Mouse (Mus musculus): ENCODE data around the gene Dock3.
"Not testable (repeated sequence)": the region's sequence is repeated elsewhere in the genome, so short reads cannot be mapped to it uniquely, and the experiment has no call there.

The Dock3 gene

GRCm38 (mm10) chr9:107259571-107259970 is 27.9 kb upstream of the Dock3 start:
- no peak for DNase-seq (ENCODE audit: low read depth, low spot score)

DNA sequence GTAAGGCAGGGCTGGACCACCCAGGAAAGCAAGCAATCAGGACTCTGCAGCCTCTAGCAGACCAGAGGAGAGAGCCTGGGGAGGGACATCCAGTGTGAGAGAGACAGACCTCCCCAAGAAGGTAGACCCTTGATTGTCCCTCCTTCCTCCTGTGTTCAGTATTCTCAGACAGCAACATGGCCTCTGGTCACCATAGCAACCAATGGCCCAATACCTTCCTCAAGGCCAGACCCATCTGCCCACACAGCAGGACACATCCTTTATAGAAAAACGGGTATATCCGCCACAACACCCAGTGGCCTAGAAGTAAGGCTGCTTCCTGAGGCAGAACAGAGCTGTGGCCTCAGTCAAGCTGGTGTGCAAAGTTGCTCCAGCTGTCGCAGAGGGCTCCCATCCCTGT is 23.9 kb upstream of the Dock3 start:
- peak; percentile 55 for DNase-seq (ENCODE audit: low read depth, low spot score)

- DNase-seq (ENCODE audit: low read depth, low spot score): no peak
Observed at GRCm38 (mm10) chr9:107254925-107255324, 23.2 kb upstream of the Dock3 start.

DNA sequence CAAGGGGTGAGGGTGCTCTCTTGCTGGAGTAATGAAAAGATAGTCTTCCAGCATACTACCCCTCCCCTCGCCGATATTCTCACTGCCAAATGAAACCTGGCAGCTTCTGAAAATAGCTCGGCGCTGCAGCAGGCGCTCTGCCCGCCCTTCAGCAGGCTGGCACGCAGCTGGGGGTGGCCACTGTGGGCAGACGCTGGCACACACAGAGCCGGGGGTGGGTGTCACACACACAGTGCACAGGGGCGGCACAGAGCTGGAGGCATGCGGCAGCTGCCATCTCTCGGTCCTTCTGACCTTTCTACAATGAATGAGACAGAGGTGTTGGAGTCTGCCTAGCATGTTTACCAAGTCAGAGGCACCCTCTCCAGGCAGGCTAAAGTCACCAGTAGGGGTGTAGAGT is 22.8 kb upstream of the Dock3 start:
- DNase-seq (ENCODE audit: low read depth, low spot score): no peak

DNA sequence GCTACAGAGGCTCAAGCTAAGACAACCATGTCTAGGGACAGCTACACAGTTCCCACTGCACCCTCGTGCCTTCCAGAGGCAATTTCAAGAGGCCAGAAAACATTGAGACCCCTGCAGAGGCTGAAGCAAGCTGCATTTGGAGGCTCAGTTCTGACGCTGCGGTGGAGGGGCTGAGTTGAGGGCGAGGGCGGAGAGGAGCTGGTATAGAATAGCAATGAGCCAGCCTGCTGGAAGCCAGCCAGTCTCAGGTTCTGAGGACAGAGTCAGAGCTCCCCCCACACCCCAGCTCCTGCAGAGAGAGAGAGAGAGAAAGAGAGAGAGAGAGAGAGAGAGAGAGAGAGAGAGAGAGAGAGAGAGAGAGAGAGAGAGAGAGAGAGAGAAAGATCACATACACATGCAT is 20.5 kb upstream of the Dock3 start:
- DNase-seq (ENCODE audit: low read depth, low spot score): no peak

DNA sequence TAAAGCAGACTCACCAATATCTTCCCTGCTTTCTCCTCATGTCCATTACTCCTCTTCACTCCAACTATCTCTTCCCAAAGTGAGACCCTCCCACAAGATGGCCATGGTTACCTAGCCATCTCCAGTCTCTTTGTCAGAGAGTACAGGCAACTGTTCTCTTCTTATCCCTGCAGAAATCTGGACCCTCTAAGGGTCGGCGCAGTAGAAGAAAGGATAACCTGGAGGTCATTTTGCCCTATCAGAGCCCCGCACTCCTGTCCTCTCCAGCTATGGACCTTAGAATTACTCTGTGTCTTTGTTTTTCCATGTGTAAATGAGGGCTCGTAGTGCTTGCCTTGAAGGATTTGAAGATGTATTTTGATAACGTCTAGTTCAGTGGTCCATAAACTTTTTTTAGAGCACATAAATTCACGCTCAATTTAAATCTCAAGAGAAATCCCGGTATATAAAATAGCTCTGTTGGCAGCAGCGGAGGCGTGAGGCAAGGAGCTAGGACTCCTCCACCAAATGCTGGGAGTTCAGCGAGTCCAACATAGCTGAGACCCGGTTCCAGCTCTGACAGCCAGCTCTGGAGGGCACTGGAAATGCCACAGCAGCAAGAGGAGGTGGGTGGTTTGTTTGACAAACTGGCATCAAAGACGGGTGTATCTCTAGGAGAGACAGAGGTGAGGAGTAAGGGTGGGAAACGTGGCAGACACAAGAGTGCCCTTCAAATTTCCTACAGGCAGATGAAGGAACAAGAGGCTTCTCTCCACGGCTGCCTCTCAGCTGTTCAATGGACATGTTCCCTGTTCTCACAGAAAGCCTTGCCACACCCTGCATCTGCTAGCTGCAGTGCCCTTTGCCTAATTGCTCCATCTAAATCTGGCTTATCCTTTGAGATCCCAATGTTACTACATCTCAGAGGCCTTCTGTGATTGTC is 19.0 kb upstream of the Dock3 start:
- no peak for DNase-seq (ENCODE audit: low read depth, low spot score)

DNA sequence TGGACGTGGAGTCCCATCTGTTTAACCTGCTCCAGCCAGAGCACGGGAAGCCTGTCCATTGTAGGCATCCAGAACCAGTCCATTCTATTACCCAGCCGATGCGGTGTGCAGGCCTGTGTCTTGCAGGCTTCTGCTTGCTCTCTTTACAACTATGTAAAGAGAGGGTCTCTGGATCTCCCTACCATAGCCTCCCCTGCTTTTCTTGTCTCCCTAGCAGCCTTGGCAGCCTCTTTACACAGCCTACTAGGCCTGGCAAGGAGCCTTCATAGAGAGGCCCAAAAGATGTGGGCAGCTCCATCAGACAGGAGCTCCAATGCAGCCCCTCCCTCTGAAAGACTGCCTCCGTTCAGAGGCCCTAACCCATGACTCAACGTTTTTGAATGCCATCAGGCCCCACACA is 17.4 kb upstream of the Dock3 start:
- DNase-seq (ENCODE audit: low read depth, low spot score): no peak

DNA sequence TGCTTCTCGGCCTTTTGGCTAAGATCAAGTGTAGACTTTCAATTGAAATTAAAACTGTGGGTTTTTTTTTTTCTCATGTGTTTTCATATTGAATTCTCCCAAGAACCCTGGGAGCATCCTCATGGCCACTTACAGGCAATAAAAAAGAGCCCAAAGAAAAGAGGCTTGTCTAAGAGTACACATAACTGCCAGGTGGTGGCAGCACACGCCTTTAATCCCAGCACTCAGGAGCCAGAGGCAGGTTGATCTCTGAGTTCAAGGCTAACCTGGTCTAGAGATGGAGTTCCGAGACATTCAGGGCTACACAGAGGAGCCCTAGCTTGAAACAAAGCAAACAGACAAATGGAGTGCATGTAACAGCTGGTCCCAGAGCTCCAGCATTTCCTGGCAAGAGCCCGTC is 14.5 kb upstream of the Dock3 start:
- no peak for DNase-seq (ENCODE audit: low read depth, low spot score)

DNA sequence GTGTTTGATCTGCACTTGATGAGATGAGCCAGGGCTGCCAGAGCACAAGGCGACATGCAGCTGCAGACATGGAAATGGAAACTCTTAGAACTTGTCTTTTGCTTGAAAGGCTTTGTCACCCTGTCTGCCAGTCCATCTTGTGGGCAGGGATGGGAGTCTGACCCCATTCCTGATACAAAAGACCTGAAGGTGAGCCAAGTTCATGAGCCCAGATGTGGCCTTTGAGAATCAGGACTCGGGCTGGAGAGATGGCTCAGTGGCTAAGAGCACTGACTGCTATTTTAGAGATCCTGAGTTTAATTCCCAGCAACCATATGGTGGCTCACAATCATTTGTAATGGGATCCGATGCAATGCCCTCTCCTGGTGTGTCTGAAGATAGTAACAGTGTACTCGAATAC is 13.6 kb upstream of the Dock3 start:
- no peak for DNase-seq (ENCODE audit: low read depth, low spot score)

DNA sequence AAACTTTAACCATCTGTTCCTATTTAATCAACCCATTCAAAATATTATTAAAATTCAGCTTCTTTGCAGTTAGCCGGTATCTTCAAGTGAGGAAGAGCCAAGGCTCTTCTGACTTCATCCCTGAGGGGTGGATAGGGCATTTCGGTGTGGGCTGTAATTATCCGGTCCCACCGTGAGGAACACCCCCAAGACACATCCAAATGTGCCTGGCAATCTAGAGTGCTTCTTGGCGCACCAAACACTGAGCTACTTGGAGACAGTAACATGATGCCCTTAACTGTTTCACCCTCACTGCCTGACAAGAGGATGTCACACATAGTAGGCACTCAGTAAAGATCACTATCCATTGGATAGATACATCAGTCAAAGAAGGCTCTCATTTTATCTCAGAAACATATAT is 4.4 kb upstream of the Dock3 start:
- no peak for DNase-seq (ENCODE audit: low read depth, low spot score)

DNA sequence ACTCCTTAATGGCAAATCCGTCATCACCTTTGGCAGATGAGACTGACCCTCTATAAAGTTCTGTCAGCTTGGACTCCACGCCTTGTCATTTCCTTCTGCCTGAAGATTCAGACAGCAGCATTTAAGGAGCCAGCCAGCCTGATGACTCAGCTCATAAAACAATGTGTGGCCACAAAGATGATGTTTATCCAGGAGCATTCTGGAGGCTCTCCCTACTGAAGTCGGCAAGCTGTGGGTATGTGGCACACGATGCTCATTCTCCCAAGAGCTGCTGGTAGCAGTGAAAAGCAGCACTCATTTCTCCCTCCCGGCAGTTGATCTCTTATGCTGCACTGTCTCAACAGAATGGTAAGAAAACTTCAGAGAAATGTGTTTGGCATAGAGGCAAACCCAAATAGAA is 3.6 kb upstream of the Dock3 start:
- no peak for DNase-seq (ENCODE audit: low read depth, low spot score)

DNA sequence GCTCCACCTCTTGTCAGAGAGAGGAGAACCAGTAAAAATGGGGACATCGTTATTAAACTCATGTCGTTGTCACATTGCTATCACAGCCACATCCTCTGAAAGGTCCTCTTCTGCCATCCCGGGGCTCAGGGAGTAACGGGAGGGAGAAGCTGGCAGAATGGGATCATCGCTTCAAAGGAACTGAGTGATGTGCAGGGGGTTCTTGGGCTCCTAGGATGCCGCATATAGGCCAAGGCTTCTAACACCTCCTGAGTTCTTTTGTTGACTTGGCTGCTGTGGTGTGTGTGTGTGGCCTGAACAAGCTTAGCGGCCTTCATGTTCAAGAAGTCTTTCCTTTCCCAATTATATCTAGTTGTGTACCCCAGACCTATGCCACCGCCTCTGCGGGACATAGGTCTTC is 431 bp upstream of the Dock3 start:
- DNase-seq (ENCODE audit: low read depth, low spot score): no peak

DNA sequence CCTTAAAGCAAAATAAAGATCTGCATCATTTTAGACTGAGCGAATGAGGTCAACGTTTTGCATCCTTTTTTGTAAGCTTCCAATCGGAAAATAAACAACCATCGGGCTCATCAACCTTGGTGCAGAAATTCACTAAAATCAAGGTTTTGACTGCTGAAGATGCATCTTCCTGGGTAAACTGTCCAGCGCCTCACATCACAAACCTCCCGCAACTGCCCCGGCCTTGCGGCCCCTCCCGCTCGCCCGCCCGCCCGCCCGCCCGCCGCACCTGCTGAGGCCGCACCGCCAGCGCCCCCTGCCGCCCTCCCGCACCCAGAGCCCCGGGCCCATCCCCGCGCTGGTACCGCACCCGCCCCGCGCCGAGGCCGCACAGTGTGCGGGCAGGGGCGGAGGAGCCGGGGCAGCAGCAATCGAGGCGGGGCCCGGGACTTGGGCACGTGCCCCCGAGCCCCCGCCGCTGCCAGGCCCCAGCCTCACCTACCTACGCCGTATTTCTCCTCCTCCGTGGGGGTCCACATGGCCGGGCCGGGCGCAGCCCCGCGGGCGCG is 644 bp downstream of the Dock3 start:
- DNase-seq (ENCODE audit: low read depth, low spot score): peak; percentile 30

DNA sequence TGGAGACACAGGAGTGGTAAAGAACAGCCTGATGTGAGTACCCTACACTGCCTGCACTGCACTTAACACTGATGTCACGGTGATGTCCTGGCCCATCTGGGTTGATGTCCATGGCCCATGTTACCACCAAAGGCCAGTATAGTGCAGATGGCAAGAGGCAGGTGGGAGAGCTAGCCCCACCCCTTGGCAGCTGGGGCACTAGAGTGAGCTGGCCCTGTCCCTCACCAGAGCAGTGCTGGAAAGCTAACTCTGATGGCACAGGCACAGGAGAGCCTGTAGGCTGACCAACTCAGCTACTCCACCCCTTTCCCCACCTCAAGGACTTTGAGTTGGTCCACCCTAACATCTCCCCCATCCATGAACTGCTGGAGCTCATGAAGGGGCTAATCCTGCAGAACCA is 7.1 kb downstream of the Dock3 start:
- DNase-seq (ENCODE audit: low read depth, low spot score): no peak

DNA sequence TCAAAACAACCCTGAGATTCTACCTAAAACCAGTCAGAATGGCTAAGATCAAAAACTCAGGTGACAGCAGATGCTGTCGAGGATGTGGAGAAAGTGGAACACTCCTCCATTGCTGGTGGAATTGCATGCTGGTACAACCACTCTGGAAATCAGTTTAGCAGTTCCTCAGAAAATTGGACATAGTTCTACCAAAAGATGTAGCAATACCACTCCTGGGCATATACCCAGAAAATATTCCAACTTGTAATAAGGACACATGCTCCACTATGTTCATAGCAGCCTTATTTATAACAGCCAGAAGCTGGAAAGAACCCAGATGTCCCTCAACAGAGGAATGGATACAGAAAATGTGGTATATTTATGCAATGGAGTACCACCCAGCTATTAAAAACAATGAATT is 56.9 kb downstream of the Dock3 start:
- DNase-seq (ENCODE audit: low read depth, low spot score): not testable (repeated sequence)

DNA sequence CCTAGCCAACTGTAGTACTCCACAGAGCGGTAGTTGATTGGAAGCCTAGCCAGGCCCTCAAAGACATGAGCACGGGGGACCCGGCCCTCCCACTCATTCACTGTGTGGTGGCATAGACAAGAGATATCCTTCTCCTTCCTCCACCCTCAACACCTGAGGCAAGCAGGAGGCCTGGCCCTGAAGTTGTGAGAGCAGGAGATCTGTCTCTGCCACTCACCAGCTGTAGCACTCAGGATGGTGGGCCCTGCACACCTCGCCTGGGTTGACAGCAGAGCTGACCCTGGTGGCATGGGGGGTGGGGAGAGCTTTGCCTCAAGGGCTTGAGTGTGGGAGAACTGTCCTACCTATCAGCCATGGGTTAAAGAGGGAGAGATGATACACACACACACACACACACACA is 65.9 kb downstream of the Dock3 start:
- DNase-seq (ENCODE audit: low read depth, low spot score): no peak

DNA sequence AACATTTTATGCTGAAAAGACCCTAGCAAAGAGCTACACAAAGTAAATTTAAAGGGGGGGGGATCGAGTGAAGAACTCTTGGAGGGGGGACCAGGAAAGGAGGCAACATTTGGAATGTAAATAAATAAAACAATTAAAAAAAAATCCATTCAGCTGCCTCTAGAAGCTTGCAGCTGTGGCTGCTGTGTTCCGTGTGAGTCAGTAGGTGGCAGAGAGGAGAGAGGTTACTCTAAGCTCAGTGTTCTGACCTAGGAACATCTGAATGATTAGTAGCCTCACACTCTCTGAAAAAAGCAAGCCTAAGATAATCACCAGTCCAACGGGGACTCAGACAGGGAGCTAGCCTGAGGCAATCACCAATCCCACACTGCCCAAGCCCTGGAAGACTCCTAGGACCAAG is 66.9 kb downstream of the Dock3 start:
- DNase-seq (ENCODE audit: low read depth, low spot score): peak; percentile 2

- DNase-seq (ENCODE audit: low read depth, low spot score): not testable (repeated sequence)
Observed at GRCm38 (mm10) chr9:107156388-107156787, 75.3 kb downstream of the Dock3 start.

- no peak for DNase-seq (ENCODE audit: low read depth, low spot score)
Observed at GRCm38 (mm10) chr9:107112791-107113190, 118.9 kb downstream of the Dock3 start.

GRCm38 (mm10) chr9:107112056-107112455 is 119.7 kb downstream of the Dock3 start:
- no peak for DNase-seq (ENCODE audit: low read depth, low spot score)

DNA sequence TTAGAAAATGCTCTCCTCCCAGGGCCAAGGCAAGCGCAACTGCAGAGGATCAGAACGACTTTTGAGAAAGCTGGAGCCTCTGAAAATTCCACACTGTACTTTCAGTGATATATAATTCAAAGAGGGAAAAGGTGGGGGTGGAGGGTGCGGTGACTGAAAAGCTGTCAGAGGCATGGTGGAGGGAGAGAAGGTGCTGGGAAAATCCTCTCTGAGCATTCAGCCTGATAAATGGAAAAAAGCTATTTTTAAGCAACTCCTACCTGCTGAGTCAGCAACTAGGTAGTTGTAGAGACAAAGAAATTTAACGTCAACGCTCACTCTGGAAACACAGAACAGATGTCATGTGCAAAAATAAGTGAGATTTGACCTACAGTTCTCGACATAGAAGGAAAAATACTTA is 132.2 kb downstream of the Dock3 start:
- DNase-seq (ENCODE audit: low read depth, low spot score): no peak

DNA sequence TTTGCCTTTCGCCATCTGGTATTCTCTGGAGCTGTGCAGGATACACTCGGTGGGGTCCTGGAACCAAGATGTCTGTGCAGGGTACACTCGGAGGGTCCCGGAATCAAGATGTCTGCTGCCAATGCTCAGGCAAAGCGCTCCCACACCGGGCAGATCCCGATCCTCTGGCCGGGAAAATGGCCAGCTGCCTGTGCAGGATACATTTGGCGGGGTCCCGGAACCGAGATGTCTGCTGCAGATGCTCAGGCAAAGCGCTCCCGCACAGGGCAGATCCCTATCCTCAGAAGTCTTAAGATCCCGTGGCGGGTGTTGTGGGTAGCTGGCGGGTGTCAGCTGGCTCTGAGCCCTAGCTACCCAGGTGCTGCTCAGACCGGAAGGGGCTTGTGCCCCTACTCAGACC is 142.3 kb downstream of the Dock3 start:
- DNase-seq (ENCODE audit: low read depth, low spot score): not testable (repeated sequence)

DNA sequence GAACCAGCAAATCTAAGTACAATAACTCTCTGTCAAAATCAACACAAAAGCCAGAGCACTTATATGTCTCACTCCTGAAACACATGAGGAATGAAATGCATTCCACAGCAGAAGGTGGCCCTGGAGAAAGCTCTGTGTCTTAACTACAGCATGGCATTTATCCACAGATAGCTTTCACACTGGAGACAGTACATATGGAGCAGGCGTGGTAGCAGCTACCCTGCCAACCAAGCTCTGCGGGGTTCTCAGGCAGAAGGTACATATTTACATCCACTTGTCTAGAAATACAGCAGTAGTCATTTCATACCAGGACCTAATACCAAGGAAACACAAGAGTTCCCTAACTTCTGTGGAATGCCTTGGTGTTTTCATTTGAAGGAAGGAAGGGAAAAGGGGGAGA is 144.2 kb downstream of the Dock3 start:
- DNase-seq (ENCODE audit: low read depth, low spot score): no peak

All from mesoderm, embryonic 11.5 days (tissue).